Mouse (Mus musculus) liver (tissue): ENCODE measurements around the gene Spty2d1.
A peak's percentile ranks its signal among the peaks of the same experiment; 100 is the strongest.
"Not testable (repeated sequence)": the region's sequence is repeated elsewhere in the genome, so short reads cannot be mapped to it uniquely, and the experiment has no call there.

Experiments
- DNase-seq: peaks from one replicate; pipeline ENCODE4 v3.0.0-alpha.2; 2020; ENCODE audit warnings: mixed read lengths

Gene Spty2d1

GRCm38 (mm10) chr7:47008168-47008993 lies at the start of gene Spty2d1:
Spty2d1 (minus strand) TSS chr7:47008411.
- DNase-seq: peak; percentile 98

- no peak for DNase-seq
Observed at GRCm38 (mm10) chr7:47056273-47056672, 48.1 kb upstream of the Spty2d1 start.

- peak; percentile 19 for DNase-seq
Observed at GRCm38 (mm10) chr7:47055744-47056143, 47.5 kb upstream of the Spty2d1 start.

GRCm38 (mm10) chr7:47054666-47055065 lies 46.5 kb upstream of the Spty2d1 start:
- DNase-seq: no peak

GRCm38 (mm10) chr7:47053287-47053686 lies 45.1 kb upstream of the Spty2d1 start:
- DNase-seq: no peak

- no peak for DNase-seq
Observed at GRCm38 (mm10) chr7:47052276-47052675, 44.1 kb upstream of the Spty2d1 start.

- peak; percentile 65 for DNase-seq
Observed at GRCm38 (mm10) chr7:47051404-47052151, 43.4 kb upstream of the Spty2d1 start.

GRCm38 (mm10) chr7:47050766-47051165 lies 42.6 kb upstream of the Spty2d1 start:
- peak; percentile 23 for DNase-seq

- DNase-seq: peak; percentile 93
Observed at GRCm38 (mm10) chr7:47050366-47050765, 42.2 kb upstream of the Spty2d1 start, which contains the start of gene Tmem86a. Tmem86a (plus strand) TSS chr7:47050601.

GRCm38 (mm10) chr7:47042823-47043490 lies 34.7 kb upstream of the Spty2d1 start:
- peak; percentile 36 for DNase-seq

- DNase-seq: no peak
Observed at GRCm38 (mm10) chr7:47042121-47042520, 33.9 kb upstream of the Spty2d1 start.

GRCm38 (mm10) chr7:47041706-47042105 lies 33.5 kb upstream of the Spty2d1 start:
- DNase-seq: no peak

GRCm38 (mm10) chr7:47035426-47035825 lies 27.2 kb upstream of the Spty2d1 start:
- DNase-seq: no peak

- DNase-seq: no peak
Observed at GRCm38 (mm10) chr7:47034785-47035384, 26.7 kb upstream of the Spty2d1 start.

- no peak for DNase-seq
Observed at GRCm38 (mm10) chr7:47031371-47031770, 23.2 kb upstream of the Spty2d1 start.

- no peak for DNase-seq
Observed at GRCm38 (mm10) chr7:47030517-47031193, 22.4 kb upstream of the Spty2d1 start.

- no peak for DNase-seq
Observed at GRCm38 (mm10) chr7:47027520-47027919, 19.3 kb upstream of the Spty2d1 start.

- DNase-seq: not testable (repeated sequence)
Observed at GRCm38 (mm10) chr7:47026899-47027298, 18.7 kb upstream of the Spty2d1 start.

GRCm38 (mm10) chr7:47025429-47025828 lies 17.2 kb upstream of the Spty2d1 start:
- no peak for DNase-seq

- no peak for DNase-seq
Observed at GRCm38 (mm10) chr7:47024454-47024853, 16.2 kb upstream of the Spty2d1 start.

GRCm38 (mm10) chr7:47023530-47023929 lies 15.3 kb upstream of the Spty2d1 start:
- peak; percentile 83 for DNase-seq

- DNase-seq: no peak
Observed at GRCm38 (mm10) chr7:47022482-47022881, 14.3 kb upstream of the Spty2d1 start.
